8 mouse cellular contexts compared by ENCODE assay signal in the genomic region with DNA sequence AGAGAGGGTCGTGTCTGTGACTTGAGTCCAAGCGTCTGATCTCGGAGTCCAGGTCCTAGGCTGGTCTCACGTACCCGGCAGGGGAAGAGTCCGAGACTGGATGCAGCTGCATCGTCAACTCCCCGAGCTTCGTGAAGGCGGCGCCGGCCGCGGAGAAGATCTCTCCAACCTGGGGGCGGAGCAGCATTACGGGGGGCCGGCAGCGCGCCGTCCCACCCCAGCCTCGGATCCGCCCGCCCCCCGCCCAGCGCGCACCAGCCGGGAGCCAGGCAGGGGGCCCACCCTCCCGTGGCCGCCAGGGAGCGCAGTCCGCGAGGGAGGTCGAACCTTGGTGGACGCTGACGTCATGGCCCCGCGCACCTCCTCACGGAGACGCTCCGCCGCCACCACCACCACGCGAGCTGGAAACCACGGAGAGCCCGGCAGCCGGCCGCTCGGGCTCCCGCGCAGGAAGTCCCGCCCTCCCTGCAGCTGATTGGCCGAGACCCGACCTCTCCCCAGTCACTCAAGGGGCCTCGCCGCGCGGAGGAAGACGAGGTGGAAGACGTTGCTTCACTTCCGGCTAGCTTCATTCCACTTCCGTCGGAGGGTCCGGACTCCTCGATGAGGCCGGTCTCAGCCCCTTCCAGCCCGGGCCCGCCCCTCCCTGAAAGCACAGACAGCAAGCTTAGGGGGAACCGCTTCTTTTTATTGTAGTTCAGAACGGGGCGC. TPM values are rescaled to one million over a fixed set of nuclear protein-coding genes. Genes with fewer than 3 reads are reported as not detected.
DNase-seq lines count a peak whose midpoint lies in the region; ATAC-seq lines count a peak whose summit lies in the region.

A gene (minus strand): TSS at position 458 of the 711 bp plus-strand sequence.

- H3K4me2 ChIP-seq in intestine, embryonic 14.5 days (ENCODE audit: low read length), result peak within 1 kb of the TSS; percentile 99

- ATAC-seq in intestine, embryonic 14.5 days (replicated peaks; ENCODE audit: low FRiP score, low TSS enrichment, low read depth), result peak; percentile 93

- peak within 1 kb of the TSS; percentile 83 for H3K9ac ChIP-seq in intestine, embryonic 14.5 days (ENCODE audit: low read length)

- peak within 1 kb of the TSS; percentile 88 for H3K27ac ChIP-seq in intestine, embryonic 14.5 days (ENCODE audit: low read depth)

- no peaks in the 10 kb centered on the region for H3K9me3 ChIP-seq in intestine, embryonic 14.5 days (ENCODE audit: control insufficient read depth, low read length)

- intact Hi-C loops in gastrocnemius, postnatal 14 days (cut with DNase I; ENCODE audit: low total_unique reads), result no loop called here
- intact Hi-C loops in left cerebral cortex, postnatal 14 days (cut with DNase I), result no loop called here

- H3K27me3 ChIP-seq in intestine, embryonic 14.5 days (replicated peaks; ENCODE audit: control insufficient read depth, insufficient read depth, low read length), result no peaks in the 10 kb centered on the region

- WGBS in intestine, embryonic 14.5 days, result under 1% methylated on average over 70 of the region's 70 CpGs

- H3K4me3 ChIP-seq in intestine, embryonic 14.5 days (ENCODE audit: low read depth, low read length), result peak within 1 kb of the TSS; percentile 99

- DNase-seq in adipocyte (ENCODE audit: low spot score), result peak; percentile 95
- DNase-seq in embryo, embryonic 10 days (ENCODE audit: low spot score), result peak; percentile 98
- peak; percentile 98 for DNase-seq in gastrocnemius, postnatal 14 days
- DNase-seq in intestine, embryonic 14.5 days (ENCODE audit: low spot score), result peak; percentile 98
- peak; percentile 98 for DNase-seq in left cerebral cortex, postnatal 14 days (ENCODE audit: low spot score in 2 of 2)
- DNase-seq in mesoderm, embryonic 11.5 days (ENCODE audit: low read depth, low spot score), result peak; percentile 97
- DNase-seq in right cerebral cortex, postnatal 36 days (ENCODE audit: low spot score in 2 of 2), result peak; percentile 96 to 97
- DNase-seq in yolk sac, embryonic 10.5 days (ENCODE audit: low spot score), result peak; percentile 98

- peaks cover 16% of the 10 kb centered on the region for H3K36me3 ChIP-seq in intestine, embryonic 14.5 days (ENCODE audit: control insufficient read depth, insufficient read depth, low read length)

- peaks cover 27% of the 10 kb centered on the region for H3K4me1 ChIP-seq in intestine, embryonic 14.5 days (replicated peaks; ENCODE audit: control insufficient read depth, insufficient read depth, low read length)

RNA-seq across cellular contexts. Expression of the gene that starts here (rescaled TPM):
- 10 to 100 TPM; 29.7 to 37.4 TPM for total RNA-seq in gastrocnemius, postnatal 14 days (2021)
- polyA plus RNA-seq in intestine, embryonic 14.5 days (2014; fragmentation: Nextera tagmentation; extraction: Ambion mirVana), result 159 and 164 TPM in 2 replicates
- total RNA-seq in left cerebral cortex, postnatal 14 days (2021), result 10 to 100 TPM; 41.3 to 54.2 TPM

Comparison
In these comparisons a context has a peak if more than half of its experiments do, and no peak if none do; other contexts are left out.
1. Peak in every context shown above with its lines: DNase-seq, ATAC-seq, H3K4me3 ChIP-seq and H3K27ac ChIP-seq.